Mouse (Mus musculus) embryonic facial prominence, embryonic 12.5 days (tissue): ENCODE data around the gene Plekhh2. TPM values are rescaled to one million over a fixed set of nuclear protein-coding genes. Genes with fewer than 3 reads are reported as not detected.

Experiments used
- ATAC-seq: fragments of 200-750 bp; cut with Nextera tagmentation; 2 replicates; pipeline ENCODE4 v1.8.0; 2017; ENCODE audit not compliant: insufficient number of reproducible peaks, insufficient read depth, low FRiP score, low TSS enrichment
- H3K27ac ChIP-seq: fragments of 300-500 bp; sonication (generic); 2 replicates; pipeline ENCODE4 v1.5.1; 2016; ENCODE audit warnings: mild to moderate bottlenecking
- H3K27me3 ChIP-seq: fragments of 300-500 bp; sonication (generic); 2 replicates; pipeline ENCODE4 v1.6.1; 2016; ENCODE audit warnings: mild to moderate bottlenecking, moderate library complexity
- H3K36me3 ChIP-seq: fragments of 300-500 bp; sonication (generic); 2 replicates; pipeline ENCODE4 v1.6.1; 2016; ENCODE audit warnings: mild to moderate bottlenecking
- H3K4me1 ChIP-seq: fragments of 300-500 bp; sonication (generic); 2 replicates; pipeline ENCODE4 v1.6.1; 2016
- H3K4me2 ChIP-seq: fragments of 300-500 bp; sonication (generic); replicated peaks from 2 replicates; pipeline ENCODE4 v1.6.1; 2016; ENCODE audit warnings: mild to moderate bottlenecking, moderate library complexity
- H3K4me3 ChIP-seq: fragments of 300-500 bp; sonication (generic); 2 replicates; pipeline ENCODE4 v1.5.1; 2016; ENCODE audit warnings: mild to moderate bottlenecking
- H3K9ac ChIP-seq: fragments of 300-500 bp; sonication (generic); 2 replicates; pipeline ENCODE4 v1.6.1; 2016; ENCODE audit warnings: mild to moderate bottlenecking, moderate library complexity
- H3K9me3 ChIP-seq: fragments of 300-500 bp; sonication (generic); 2 replicates; pipeline ENCODE4 v1.6.1; 2016; ENCODE audit warnings: mild to moderate bottlenecking, moderate library complexity
- WGBS: fragments of 180-500 bp; shearing (Covaris S2); methylation state at CpG from one replicate; pipeline ENCODE4 v1.1.7; 2016; 5-methylcytosine and 5-hydroxymethylcytosine counted together
- polyA plus RNA-seq: library from polyadenylated mRNA; unstranded; fragments of >200 nt; fragmentation: Nextera tagmentation; extraction: Ambion mirVana; gene quantifications from 2 replicates; pipeline ENCODE4 v1.2.1, GENCODE M21; 2016

Plekhh2 gene
- polyA plus RNA-seq, 1 experiment from 2014 or later = 7.7 TPM

- no peak overlapping the region for H3K4me3 ChIP-seq
- 89% methylated on average over 3 of the region's 3 CpGs for WGBS
- no peak overlapping the region for H3K4me2 ChIP-seq
- no peaks in the 10 kb centered on the region for H3K9me3 ChIP-seq
- H3K36me3 ChIP-seq = no peaks in the 10 kb centered on the region
- H3K27ac ChIP-seq = no peak overlapping the region
- no peak for ATAC-seq
- H3K27me3 ChIP-seq = no peaks in the 10 kb centered on the region
- H3K9ac ChIP-seq = no peak overlapping the region
- peaks cover 6% of the 10 kb centered on the region; the same call in 1 of the 2 replicates for H3K4me1 ChIP-seq
These were observed 156.2 kb downstream of the Plekhh2 start for GRCm38 (mm10) chr17:84667848-84668247.

Other genes with a start within 250 kb of the Plekhh2 start
- gene Thada, start 45.7 kb upstream of the Plekhh2 start, polyA plus RNA-seq = 10.2 and 12.4 TPM in 2 replicates
- gene Dync2li1, start 114.6 kb downstream of the Plekhh2 start, polyA plus RNA-seq = 38.4 and 39.7 TPM in 2 replicates
- gene Abcg8, start 164.4 kb downstream of the Plekhh2 start, polyA plus RNA-seq = 0.09 and 0.19 TPM in 2 replicates
- 2.6 and 3.3 TPM in 2 replicates for gene Abcg5, start 171.1 kb downstream of the Plekhh2 start, polyA plus RNA-seq